Mouse (Mus musculus) testis, adult 2 months (tissue): ENCODE data around the gene Slc25a24.

ENCODE experiments used
- CTCF ChIP-seq: fragments of 200-500 bp; IDR thresholded peaks from 2 replicates; pipeline ENCODE4 v1.5.1; 2012; ENCODE audit warnings: low read depth, mild to moderate bottlenecking, inconsistent platforms, low read length, moderate library complexity; ENCODE audit not compliant: control insufficient read depth, insufficient read depth, insufficient replicate concordance
- POLR2A ChIP-seq: fragments of 200-500 bp; IDR thresholded peaks from 2 replicates; pipeline ENCODE4 v1.6.1; 2012; ENCODE audit warnings: low read depth, mild to moderate bottlenecking, inconsistent platforms, low read length, moderate library complexity; ENCODE audit not compliant: control insufficient read depth

DNA sequence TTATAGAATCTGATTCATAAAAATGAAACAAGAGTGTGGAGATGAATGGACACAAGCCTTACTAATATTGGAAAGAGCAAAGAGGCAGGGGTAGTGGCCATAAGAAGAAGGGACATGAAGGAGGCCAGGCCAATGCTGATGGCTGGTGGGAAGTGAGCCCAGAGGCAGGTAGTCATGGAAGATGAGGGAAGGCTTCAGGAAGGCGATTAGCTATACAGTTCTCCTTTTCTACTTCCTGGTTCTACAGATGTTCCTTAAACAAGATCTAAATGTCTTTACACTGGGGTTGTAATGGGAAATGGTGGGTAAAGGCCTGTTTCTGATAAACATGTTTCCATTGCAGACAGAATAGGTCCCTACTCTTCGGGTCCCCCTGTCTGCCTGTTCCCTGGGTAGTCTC is 46.2 kb downstream of the Slc25a24 start:
- TF ChIP-seq POLR2A: no peak
- no peak for TF ChIP-seq CTCF
